Mouse (Mus musculus): Measurements from ENCODE around the gene Trp53i11. TPM values are rescaled to one million over a fixed set of nuclear protein-coding genes. Genes with fewer than 3 reads are reported as not detected.

Gene Trp53i11
- total and polyA plus RNA-seq, 3 experiments, result not detected

GRCm38 (mm10) chr2:93190771-93191487, 3.6 kb downstream of the Trp53i11 start:
- DNase-seq (ENCODE audit: low read depth, low spot score), result no peak
- H3K9ac ChIP-seq (ENCODE audit: control insufficient read depth, low read depth, low read length, poor library complexity, severe bottlenecking), result no peak overlapping the region
- no peaks in the 10 kb centered on the region for H3K36me3 ChIP-seq (ENCODE audit: control insufficient read depth in 1 of 2, insufficient read depth in 2 of 2, low read length in 2 of 2)
- no peak for TF ChIP-seq SIN3A (IDR thresholded peaks at IDR 0.05; ENCODE audit: low read length)
- no peak for TF ChIP-seq ZC3H11A (IDR thresholded peaks at IDR 0.05; ENCODE audit: low read depth, low read length)
- no peak for TF ChIP-seq TAL1 (IDR thresholded peaks at IDR 0.05; ENCODE audit: low read length)
- TF ChIP-seq MAFK (IDR thresholded peaks at IDR 0.05; ENCODE audit: borderline replicate concordance, low read depth, low read length), result no peak
- no peak for TF ChIP-seq E2F4 (IDR thresholded peaks at IDR 0.05; ENCODE audit: borderline replicate concordance, low read depth, low read length)
- TF ChIP-seq MAZ (IDR thresholded peaks at IDR 0.05; ENCODE audit: low read depth, low read length), result no peak
- no peak for TF ChIP-seq ZKSCAN1 (IDR thresholded peaks at IDR 0.05; ENCODE audit: low read depth, low read length)
- no peak for TF ChIP-seq GATA1 (IDR thresholded peaks at IDR 0.05; ENCODE audit: low read depth, low read length)
- TF ChIP-seq RCOR1 (IDR thresholded peaks at IDR 0.05; ENCODE audit: low read depth, low read length), result no peak
- TF ChIP-seq HCFC1 (IDR thresholded peaks at IDR 0.05; ENCODE audit: low read depth, low read length), result no peak
- no peak for TF ChIP-seq UBTF (IDR thresholded peaks at IDR 0.05; ENCODE audit: borderline replicate concordance, insufficient read depth, low read depth, low read length)
- no peak for TF ChIP-seq POLR2AphosphoS5 (IDR thresholded peaks at IDR 0.05; ENCODE audit: borderline replicate concordance, low read depth, low read length)
- no peak for TF ChIP-seq POLR2AphosphoS2 (IDR thresholded peaks at IDR 0.05; ENCODE audit: low read length)
- no peaks in the 10 kb centered on the region for H3K79me2 ChIP-seq (ENCODE audit: control insufficient read depth, insufficient read depth, low read length, poor library complexity)
- H3K4me3 ChIP-seq (ENCODE audit: control insufficient read depth in 1 of 2, insufficient read depth in 1 of 2, low read depth in 2 of 2, low read length in 2 of 2), result no peak overlapping the region
- H3K27me3 ChIP-seq (ENCODE audit: control insufficient read depth in 1 of 2, insufficient read depth in 2 of 2, low read length in 2 of 2), result peaks cover 2 to 9% of the 10 kb centered on the region in 2 experiments
- H3K4me1 ChIP-seq (ENCODE audit: control insufficient read depth in 1 of 2, insufficient read depth in 2 of 2, low read length in 2 of 2), result peaks cover 0 to 5% of the 10 kb centered on the region in 2 experiments; a peak in 1 of 4 replicates
- H3K27ac ChIP-seq (ENCODE audit: control insufficient read depth, low read depth, low read length), result no peak overlapping the region
- no peaks in the 10 kb centered on the region for H3K9me3 ChIP-seq (replicated peaks; ENCODE audit: insufficient read depth, low read length)

GRCm38 (mm10) chr2:93191488-93192181, 4.3 kb downstream of the Trp53i11 start:
- TF ChIP-seq TCF12 (IDR thresholded peaks at IDR 0.05; ENCODE audit: low read depth, low read length), result no peak
- no peak for TF ChIP-seq ETS1 (IDR thresholded peaks at IDR 0.05; ENCODE audit: low read depth, low read length)
- Histone ChIP-seq H3K4me3 (ENCODE audit: control insufficient read depth in 1 of 2, insufficient read depth in 1 of 2, low read depth in 2 of 2, low read length in 2 of 2) (no peak overlapping the region), H3K4me1 (ENCODE audit: control insufficient read depth in 1 of 2, insufficient read depth in 2 of 2, low read length in 2 of 2) (peaks cover 0 to 5% of the 10 kb centered on the region in 2 experiments; a peak in 1 of 4 replicates), H3K9me3 (replicated peaks; ENCODE audit: insufficient read depth, low read length) (no peaks in the 10 kb centered on the region), H3K27me3 (ENCODE audit: control insufficient read depth in 1 of 2, insufficient read depth in 2 of 2, low read length in 2 of 2) (peaks cover 2 to 9% of the 10 kb centered on the region in 2 experiments), H3K27ac (ENCODE audit: control insufficient read depth, low read depth, low read length) (no peak overlapping the region), H3K9ac (ENCODE audit: control insufficient read depth, low read depth, low read length, poor library complexity, severe bottlenecking) (no peak overlapping the region), H3K79me2 (ENCODE audit: control insufficient read depth, insufficient read depth, low read length, poor library complexity) (no peaks in the 10 kb centered on the region), H3K36me3 (ENCODE audit: control insufficient read depth in 1 of 2, insufficient read depth in 2 of 2, low read length in 2 of 2) (no peaks in the 10 kb centered on the region)
- no peak for DNase-seq (ENCODE audit: low read depth, low spot score)
